Mouse (Mus musculus) liver, embryonic 14.5 days (tissue): ENCODE results near the gene Erbb2. TPM values are rescaled to one million over a fixed set of nuclear protein-coding genes. Genes with fewer than 3 reads are reported as not detected.

ENCODE experiments used
- ATAC-seq: fragments of 200-750 bp; cut with Nextera tagmentation; 2 replicates; pipeline ENCODE4 v1.8.0; 2017; ENCODE audit warnings: moderate number of reproducible peaks, mild to moderate bottlenecking, moderate library complexity; ENCODE audit not compliant: insufficient read depth
- DNase-seq, 3 experiments: peaks; one replicate each; pipeline ENCODE4 v3.0.0-alpha.2; 2012 to 2013; ENCODE audit warnings: low read depth in 3 of 3, low spot score in 3 of 3
- H3K27ac ChIP-seq: fragments of 300-500 bp; sonication (generic); 2 replicates; pipeline ENCODE4 v1.5.1; 2014; ENCODE audit warnings: moderate library complexity, mild to moderate bottlenecking, control low read depth, inconsistent platforms
- H3K27me3 ChIP-seq: fragments of 300-500 bp; sonication (generic); 2 replicates; pipeline ENCODE4 v1.6.1; 2014; ENCODE audit warnings: mild to moderate bottlenecking, low read length, moderate library complexity; ENCODE audit not compliant: control insufficient read depth, insufficient read depth
- H3K36me3 ChIP-seq: fragments of 300-500 bp; sonication (generic); replicated peaks from 2 replicates; pipeline ENCODE4 v1.6.1; 2014; ENCODE audit warnings: low read depth; ENCODE audit not compliant: control insufficient read depth, insufficient read depth
- H3K4me1 ChIP-seq, 2 experiments: fragments of 200-500 bp in 1 of 2; fragments of 300-500 bp in 1 of 2; sonication (generic) in 1 of 2; replicated peaks; 2 replicates each; pipeline ENCODE4 v1.6.1; 2012 to 2014; ENCODE audit warnings: antibody characterized with exemption in 1 of 2, inconsistent platforms in 1 of 2, low read length in 1 of 2; ENCODE audit not compliant: control insufficient read depth in 2 of 2, insufficient read depth in 2 of 2
- H3K4me2 ChIP-seq: fragments of 300-500 bp; sonication (generic); 2 replicates; pipeline ENCODE4 v1.6.1; 2014; ENCODE audit warnings: low read depth, mild to moderate bottlenecking, control low read depth, moderate library complexity
- H3K4me3 ChIP-seq, 2 experiments: fragments of 200-500 bp in 1 of 2; fragments of 300-500 bp in 1 of 2; sonication (generic) in 1 of 2; 2 replicates each; pipeline ENCODE4 v1.5.1; 2012 to 2014; ENCODE audit warnings: low read depth in 2 of 2, low read length in 2 of 2, mild to moderate bottlenecking in 2 of 2, control low read depth in 1 of 2, inconsistent platforms in 1 of 2, moderate library complexity in 1 of 2; ENCODE audit not compliant: insufficient read depth in 1 of 2
- H3K9ac ChIP-seq: fragments of 300-500 bp; sonication (generic); replicated peaks from 2 replicates; pipeline ENCODE4 v1.6.1; 2014; ENCODE audit warnings: mild to moderate bottlenecking, control low read depth, moderate library complexity
- H3K9me3 ChIP-seq: fragments of 300-500 bp; sonication (generic); 2 replicates; pipeline ENCODE4 v1.6.1; 2016; ENCODE audit warnings: low read length, mixed read lengths; ENCODE audit not compliant: control insufficient read depth
- CTCF ChIP-seq: IDR thresholded peaks from 2 replicates; pipeline ENCODE4 v1.5.1; 2016; ENCODE audit warnings: antibody characterized with exemption, low read depth, control low read depth
- EP300 ChIP-seq: IDR thresholded peaks from 2 replicates; pipeline ENCODE4 v1.6.1; 2016; ENCODE audit warnings: antibody characterized with exemption, low read depth
- WGBS: fragments of 180-500 bp; shearing (Covaris S2); extraction: QIAGEN DNeasy Blood & Tissue Kit; methylation state at CpG from one replicate; pipeline ENCODE4 v1.1.7; 2014; ENCODE audit not compliant: insufficient replicate concordance; 5-methylcytosine and 5-hydroxymethylcytosine counted together
- polyA plus RNA-seq, 2 experiments: library from polyadenylated mRNA; depleted of rRNA in 1 of 2; stranded (reverse) in 1 of 2; unstranded in 1 of 2; fragments of >200 nt; fragmentation: Nextera tagmentation in 1 of 2; extraction: Ambion mirVana in 1 of 2; gene quantifications; 2 replicates each; pipeline versions ENCODE4 v1.2.1 to v1.2.3; 2012 to 2014

The Erbb2 gene
- polyA plus RNA-seq, 2 experiments: 1.1 to 1.6 TPM

DNA sequence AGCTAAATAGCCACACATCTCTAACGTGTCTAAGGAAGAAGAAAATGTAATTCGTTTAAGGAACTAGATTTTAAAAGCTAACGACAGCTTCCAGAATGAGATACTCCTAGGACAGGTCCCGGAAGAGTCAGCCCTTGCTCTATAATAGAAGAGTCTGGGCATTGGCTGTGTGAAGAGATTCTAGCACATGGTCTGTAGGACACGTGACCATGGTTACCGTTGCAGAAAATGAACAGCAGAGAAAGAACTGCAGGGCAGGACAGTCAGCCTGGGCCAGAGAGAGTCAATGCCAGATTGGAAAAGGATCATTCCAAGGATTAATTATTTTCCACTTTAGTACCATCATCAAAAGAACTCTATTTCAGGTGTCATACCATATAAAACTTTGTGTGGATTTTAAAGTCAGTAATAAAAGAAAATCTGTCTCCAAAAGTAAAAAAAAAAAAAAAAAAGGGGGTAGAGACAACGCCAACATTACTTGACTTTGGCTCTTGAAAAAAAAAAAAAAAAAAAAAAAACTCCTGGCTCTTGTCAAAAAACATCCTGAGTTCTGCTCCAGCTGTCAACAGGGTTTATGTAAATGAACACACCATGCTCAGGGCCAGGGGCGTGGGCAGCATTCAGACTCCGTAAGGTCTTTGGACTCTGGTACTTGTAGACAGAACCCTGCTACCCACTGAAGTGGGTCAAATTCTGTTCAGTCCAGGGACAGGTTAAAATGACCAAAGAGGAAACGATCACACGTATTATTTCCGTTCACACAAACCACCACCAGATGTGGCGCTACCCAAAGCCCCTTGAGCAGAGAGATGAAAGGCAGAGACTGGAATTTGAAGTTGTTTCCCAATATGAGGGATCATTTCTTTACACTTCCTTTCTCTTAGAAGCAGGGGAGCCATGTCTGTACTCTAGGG lies 67.0 kb downstream of the Erbb2 start:
- Histone ChIP-seq H3K27ac (no peak overlapping the region), H3K9me3 (no peaks in the 10 kb centered on the region), H3K4me3 (no peak overlapping the region), H3K27me3 (no peaks in the 10 kb centered on the region), H3K36me3 (no peaks in the 10 kb centered on the region), H3K9ac (no peak overlapping the region), H3K4me2 (no peak overlapping the region), H3K4me1 (no peaks in the 10 kb centered on the region)
- no peak for DNase-seq
- TF ChIP-seq EP300: no peak
- no peak for TF ChIP-seq CTCF
- no peak for ATAC-seq
- WGBS: 55% methylated on average over 13 of the region's 13 CpGs

- H3K4me3 ChIP-seq: no peak overlapping the region
- no peak overlapping the region for H3K9ac ChIP-seq
- H3K36me3 ChIP-seq: no peaks in the 10 kb centered on the region
- H3K27ac ChIP-seq: no peak overlapping the region
- H3K4me2 ChIP-seq: no peak overlapping the region
- TF ChIP-seq CTCF (no peak), EP300 (no peak)
- no peak for DNase-seq
- H3K9me3 ChIP-seq: no peaks in the 10 kb centered on the region
- H3K4me1 ChIP-seq: no peaks in the 10 kb centered on the region
- 61% methylated on average over 12 of the region's 12 CpGs for WGBS
- no peak for ATAC-seq
- no peaks in the 10 kb centered on the region for H3K27me3 ChIP-seq
These were observed 67.7 kb downstream of the Erbb2 start for GRCm38 (mm10) chr11:98479940-98480497.

- 30% methylated on average over 6 of the region's 6 CpGs for WGBS
- ATAC-seq: no peak
- H3K9ac ChIP-seq: no peak overlapping the region
- no peak overlapping the region for H3K27ac ChIP-seq
- no peak for DNase-seq
- no peak overlapping the region for H3K4me3 ChIP-seq
- H3K4me2 ChIP-seq: no peak overlapping the region
- H3K9me3 ChIP-seq: no peaks in the 10 kb centered on the region
- H3K27me3 ChIP-seq: no peaks in the 10 kb centered on the region
- H3K36me3 ChIP-seq: no peaks in the 10 kb centered on the region
- no peaks in the 10 kb centered on the region for H3K4me1 ChIP-seq
- TF ChIP-seq CTCF (no peak), EP300 (no peak)
These were observed 69.0 kb downstream of the Erbb2 start for GRCm38 (mm10) chr11:98481231-98481630.

- no peak for TF ChIP-seq EP300
- TF ChIP-seq CTCF: no peak
- H3K9ac ChIP-seq: no peak overlapping the region
- WGBS: 61% methylated on average over 10 of the region's 10 CpGs
- no peaks in the 10 kb centered on the region for H3K36me3 ChIP-seq
- no peak overlapping the region for H3K4me2 ChIP-seq
- H3K4me3 ChIP-seq: no peak overlapping the region
- ATAC-seq: no peak
- H3K27me3 ChIP-seq: no peaks in the 10 kb centered on the region
- no peaks in the 10 kb centered on the region for H3K4me1 ChIP-seq
- no peaks in the 10 kb centered on the region for H3K9me3 ChIP-seq
- no peak for DNase-seq
- no peak overlapping the region for H3K27ac ChIP-seq
These were observed 69.8 kb downstream of the Erbb2 start for GRCm38 (mm10) chr11:98482067-98482466.

- Histone ChIP-seq H3K4me2 (no peak overlapping the region), H3K9me3 (no peaks in the 10 kb centered on the region), H3K27ac (no peak overlapping the region), H3K36me3 (no peaks in the 10 kb centered on the region), H3K9ac (no peak overlapping the region), H3K4me1 (no peaks in the 10 kb centered on the region), H3K27me3 (no peaks in the 10 kb centered on the region), H3K4me3 (no peak overlapping the region)
- 64% methylated on average over 2 of the region's 2 CpGs for WGBS
- TF ChIP-seq CTCF: no peak
- no peak for TF ChIP-seq EP300
- ATAC-seq (no peak), DNase-seq (no peak)
These were observed 73.5 kb downstream of the Erbb2 start for GRCm38 (mm10) chr11:98485749-98486148.

Other genes with a start within 250 kb of the Erbb2 start
- 7.1 and 8.7 TPM in 2 replicates for gene Med1, start 219.2 kb upstream of the Erbb2 start, polyA plus RNA-seq (2012; rRNA removed)
- 19.7 and 22.7 TPM in 2 replicates for gene Med1, start 219.2 kb upstream of the Erbb2 start, polyA plus RNA-seq (2014; fragmentation: Nextera tagmentation; extraction: Ambion mirVana)
- 8.2 and 9.8 TPM in 2 replicates for gene Cdk12, start 209.4 kb upstream of the Erbb2 start, polyA plus RNA-seq (2012; rRNA removed)
- gene Cdk12, start 209.4 kb upstream of the Erbb2 start, polyA plus RNA-seq (2014; fragmentation: Nextera tagmentation; extraction: Ambion mirVana): 4.7 and 5.5 TPM in 2 replicates
- 0.18 TPM in 1 of 2 replicates, not detected in the other for gene Neurod2, start 82.8 kb upstream of the Erbb2 start, polyA plus RNA-seq (2012; rRNA removed)
- not detected in 2 replicates for gene Neurod2, start 82.8 kb upstream of the Erbb2 start, polyA plus RNA-seq (2014; fragmentation: Nextera tagmentation; extraction: Ambion mirVana)
- 0.04 and 0.21 TPM in 2 replicates for gene Ppp1r1b, start 64.1 kb upstream of the Erbb2 start, polyA plus RNA-seq (2012; rRNA removed)
- 0.17 and 0.19 TPM in 2 replicates for gene Ppp1r1b, start 64.1 kb upstream of the Erbb2 start, polyA plus RNA-seq (2014; fragmentation: Nextera tagmentation; extraction: Ambion mirVana)
- 15.7 and 16.8 TPM in 2 replicates for gene Stard3, start 54.1 kb upstream of the Erbb2 start, polyA plus RNA-seq (2012; rRNA removed)
- 11.6 and 11.9 TPM in 2 replicates for gene Stard3, start 54.1 kb upstream of the Erbb2 start, polyA plus RNA-seq (2014; fragmentation: Nextera tagmentation; extraction: Ambion mirVana)
- gene Tcap, start 28.7 kb upstream of the Erbb2 start, polyA plus RNA-seq (2012; rRNA removed): 0.03 TPM in 1 of 2 replicates, not detected in the other
- not detected in 2 replicates for gene Tcap, start 28.7 kb upstream of the Erbb2 start, polyA plus RNA-seq (2014; fragmentation: Nextera tagmentation; extraction: Ambion mirVana)
- gene Pnmt, start 26.0 kb upstream of the Erbb2 start, polyA plus RNA-seq (2012; rRNA removed): not detected in 2 replicates
- gene Pnmt, start 26.0 kb upstream of the Erbb2 start, polyA plus RNA-seq (2014; fragmentation: Nextera tagmentation; extraction: Ambion mirVana): not detected in 2 replicates
- 3.3 and 3.9 TPM in 2 replicates for gene Pgap3, start 12.0 kb upstream of the Erbb2 start, polyA plus RNA-seq (2012; rRNA removed)
- gene Pgap3, start 12.0 kb upstream of the Erbb2 start, polyA plus RNA-seq (2014; fragmentation: Nextera tagmentation; extraction: Ambion mirVana): 2.7 and 3.4 TPM in 2 replicates
- 21.6 and 31.1 TPM in 2 replicates for gene Mien1, start 26.5 kb downstream of the Erbb2 start, polyA plus RNA-seq (2012; rRNA removed)
- 58.5 and 61.5 TPM in 2 replicates for gene Mien1, start 26.5 kb downstream of the Erbb2 start, polyA plus RNA-seq (2014; fragmentation: Nextera tagmentation; extraction: Ambion mirVana)
- 15.7 and 19.2 TPM in 2 replicates for gene Grb7, start 33.9 kb downstream of the Erbb2 start, polyA plus RNA-seq (2012; rRNA removed)
- 14.1 and 14.9 TPM in 2 replicates for gene Grb7, start 33.9 kb downstream of the Erbb2 start, polyA plus RNA-seq (2014; fragmentation: Nextera tagmentation; extraction: Ambion mirVana)
- gene Ikzf3, start 133.6 kb downstream of the Erbb2 start, polyA plus RNA-seq (2012; rRNA removed): 0.15 and 0.27 TPM in 2 replicates
- gene Ikzf3, start 133.6 kb downstream of the Erbb2 start, polyA plus RNA-seq (2014; fragmentation: Nextera tagmentation; extraction: Ambion mirVana): 0.05 and 0.10 TPM in 2 replicates
- gene Zpbp2, start 138.6 kb downstream of the Erbb2 start, polyA plus RNA-seq (2012; rRNA removed): 0.30 and 0.44 TPM in 2 replicates
- 0.76 and 0.83 TPM in 2 replicates for gene Zpbp2, start 138.6 kb downstream of the Erbb2 start, polyA plus RNA-seq (2014; fragmentation: Nextera tagmentation; extraction: Ambion mirVana)
- 23.4 and 27.4 TPM in 2 replicates for gene Ormdl3, start 174.9 kb downstream of the Erbb2 start, polyA plus RNA-seq (2012; rRNA removed)
- gene Ormdl3, start 174.9 kb downstream of the Erbb2 start, polyA plus RNA-seq (2014; fragmentation: Nextera tagmentation; extraction: Ambion mirVana): 6.4 and 6.8 TPM in 2 replicates
- not detected in 2 replicates for gene Lrrc3c, start 185.8 kb downstream of the Erbb2 start, polyA plus RNA-seq (2012; rRNA removed)
- not detected in 2 replicates for gene Lrrc3c, start 185.8 kb downstream of the Erbb2 start, polyA plus RNA-seq (2014; fragmentation: Nextera tagmentation; extraction: Ambion mirVana)
- gene Gm12355, start 213.2 kb downstream of the Erbb2 start, polyA plus RNA-seq (2012; rRNA removed): 0.03 and 0.19 TPM in 2 replicates
- 0.47 and 0.68 TPM in 2 replicates for gene Gm12355, start 213.2 kb downstream of the Erbb2 start, polyA plus RNA-seq (2014; fragmentation: Nextera tagmentation; extraction: Ambion mirVana)
- gene Gsdma3, start 213.9 kb downstream of the Erbb2 start, polyA plus RNA-seq (2012; rRNA removed): not detected in 2 replicates
- gene Gsdma3, start 213.9 kb downstream of the Erbb2 start, polyA plus RNA-seq (2014; fragmentation: Nextera tagmentation; extraction: Ambion mirVana): not detected in 2 replicates
- not detected in 2 replicates for gene Gsdma2, start 234.3 kb downstream of the Erbb2 start, polyA plus RNA-seq (2012; rRNA removed)
- gene Gsdma2, start 234.3 kb downstream of the Erbb2 start, polyA plus RNA-seq (2014; fragmentation: Nextera tagmentation; extraction: Ambion mirVana): not detected in 2 replicates